Mouse (Mus musculus) T-helper 1 cell (primary cell): ENCODE data around the gene Phb2.

Source experiments
- in situ Hi-C: fragments of 300-600 bp; cut with MboI, MseI; formaldehyde crosslinking; loops from one replicate; pipeline ENCODE4 v1.15.1; 2025; ENCODE audit warnings: high pct_unique_total_duplicates

The Phb2 gene

GRCm38 (mm10) chr6:124689011-124689410 is 23.1 kb upstream of the Phb2 start:
- in situ Hi-C loops: no loop called here

GRCm38 (mm10) chr6:124690517-124690916 is 21.6 kb upstream of the Phb2 start:
- in situ Hi-C loops: loop anchor here (10.0 kb wide), 1 partner anchor 46 kb away; no protein-coding TSS in a partner anchor

GRCm38 (mm10) chr6:124693243-124693981 is 18.7 kb upstream of the Phb2 start:
- in situ Hi-C loops: loop anchor here (10.0 kb wide), 1 partner anchor 49 kb away; no protein-coding TSS in a partner anchor

DNA sequence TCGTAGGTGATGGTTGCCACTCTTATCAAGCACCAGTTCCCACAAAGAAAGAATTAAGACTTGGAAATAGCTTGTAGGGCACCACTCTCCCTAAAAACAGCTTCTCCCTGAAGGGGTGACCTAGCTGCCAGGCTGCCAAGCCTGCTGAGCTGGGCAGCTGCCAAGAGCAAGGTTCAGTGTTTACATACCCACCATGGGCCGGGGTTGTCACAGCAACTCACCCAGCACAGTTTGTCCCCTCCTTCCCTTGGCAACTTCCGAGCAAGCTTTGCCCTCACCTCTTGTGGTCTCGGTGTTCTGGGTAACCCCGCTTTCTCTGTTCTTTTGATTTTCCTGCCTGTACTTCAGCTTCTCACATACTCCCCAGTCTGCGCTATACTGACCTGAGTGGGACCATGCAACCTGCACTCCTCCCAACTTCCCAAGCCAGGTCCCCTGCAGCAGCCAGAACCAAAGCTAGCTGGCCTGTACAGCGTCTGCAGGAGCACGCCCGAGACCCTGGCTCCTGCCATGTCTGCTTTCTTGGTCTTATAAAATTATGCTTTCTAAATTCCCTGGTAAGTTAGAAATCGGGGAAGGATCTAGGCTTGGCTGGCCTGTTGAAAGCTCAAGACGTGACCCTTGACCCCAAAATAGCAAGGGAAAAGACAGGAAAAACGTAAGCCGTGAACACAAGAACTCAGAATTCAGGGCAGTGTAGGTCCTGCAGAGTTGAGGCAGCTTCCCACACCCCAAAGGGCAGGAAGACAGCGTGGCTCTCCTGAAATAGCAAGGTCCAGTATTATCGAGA is 17.8 kb upstream of the Phb2 start:
- in situ Hi-C loops: loop anchor here (10.0 kb wide), 1 partner anchor 50 kb away; no protein-coding TSS in a partner anchor

GRCm38 (mm10) chr6:124696441-124697150 is 15.5 kb upstream of the Phb2 start:
- in situ Hi-C loops: loop anchor here (10.0 kb wide), 1 partner anchor 52 kb away; no protein-coding TSS in a partner anchor

DNA sequence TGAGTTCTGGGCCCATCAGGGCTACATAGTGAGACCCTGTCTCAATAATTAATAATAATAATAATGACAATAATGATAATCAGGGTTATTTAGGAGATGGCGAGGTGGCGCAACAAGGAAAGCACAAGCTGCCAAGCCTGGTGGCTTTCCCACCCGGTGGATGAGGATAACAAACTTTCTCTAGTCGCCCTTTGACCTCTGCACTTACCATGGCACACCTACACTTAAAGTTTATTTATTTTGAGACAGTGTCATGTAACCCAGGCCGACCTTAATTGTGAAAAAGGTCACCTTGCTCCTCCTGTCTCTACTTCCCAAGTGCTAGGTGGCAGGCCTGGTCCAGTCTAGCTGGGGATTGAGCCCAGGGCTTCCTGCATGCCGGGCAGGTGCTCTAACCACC is 13.4 kb upstream of the Phb2 start:
- in situ Hi-C loops: loop anchor here (10.0 kb wide), 1 partner anchor 54 kb away; no protein-coding TSS in a partner anchor

DNA sequence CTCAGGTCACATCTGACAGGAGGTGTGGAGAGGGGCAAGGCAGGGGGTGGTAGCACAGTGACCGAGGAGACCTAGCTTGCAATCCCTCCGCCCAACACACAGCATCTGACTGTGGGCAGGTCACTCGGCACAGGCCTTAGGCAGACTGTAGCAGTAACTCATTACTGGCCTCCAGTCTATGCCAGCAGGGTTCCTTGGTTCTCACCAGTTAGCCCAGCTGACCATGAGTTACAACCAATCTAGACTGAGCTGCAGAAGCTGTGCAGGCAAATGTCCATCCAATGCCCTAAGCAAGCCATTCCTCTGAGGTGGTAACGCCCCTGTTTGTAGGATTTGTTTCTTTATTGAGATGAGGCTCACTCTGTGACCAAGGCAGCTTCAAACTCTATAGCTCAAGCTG is 12.8 kb upstream of the Phb2 start:
- in situ Hi-C loops: loop anchor here (10.0 kb wide), 1 partner anchor 55 kb away; no protein-coding TSS in a partner anchor

- in situ Hi-C loops: loop anchor here (10.0 to 25.0 kb wide), 2 partner anchors 55 to 1888 kb away; partner anchors contain the start of genes Foxj2 and Slc2a3
These were observed 12.1 kb upstream of the Phb2 start for GRCm38 (mm10) chr6:124699962-124700610.

DNA sequence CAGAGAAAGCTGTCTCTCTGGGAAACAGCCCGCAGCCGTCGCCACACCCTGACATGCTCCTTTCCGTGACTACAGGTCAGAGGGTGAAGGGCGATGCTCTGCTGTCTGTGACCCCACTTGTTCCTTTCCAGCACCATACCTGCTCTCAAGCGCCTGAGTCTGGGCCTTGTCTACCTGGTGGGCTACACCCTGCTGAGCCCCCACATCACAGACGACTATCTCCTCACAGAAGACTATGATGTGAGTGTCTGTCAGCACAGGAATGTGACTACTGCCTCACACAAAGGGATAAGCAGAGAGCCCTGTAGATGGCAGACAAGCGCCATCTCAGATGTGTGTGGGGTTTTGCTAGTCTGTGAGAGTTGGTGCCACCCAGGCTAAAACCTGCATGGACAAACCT is 10.8 kb upstream of the Phb2 start:
- in situ Hi-C loops: loop anchor here (25.0 kb wide), 1 partner anchor 1889 kb away; the partner anchor contains the start of genes Foxj2 and Slc2a3

DNA sequence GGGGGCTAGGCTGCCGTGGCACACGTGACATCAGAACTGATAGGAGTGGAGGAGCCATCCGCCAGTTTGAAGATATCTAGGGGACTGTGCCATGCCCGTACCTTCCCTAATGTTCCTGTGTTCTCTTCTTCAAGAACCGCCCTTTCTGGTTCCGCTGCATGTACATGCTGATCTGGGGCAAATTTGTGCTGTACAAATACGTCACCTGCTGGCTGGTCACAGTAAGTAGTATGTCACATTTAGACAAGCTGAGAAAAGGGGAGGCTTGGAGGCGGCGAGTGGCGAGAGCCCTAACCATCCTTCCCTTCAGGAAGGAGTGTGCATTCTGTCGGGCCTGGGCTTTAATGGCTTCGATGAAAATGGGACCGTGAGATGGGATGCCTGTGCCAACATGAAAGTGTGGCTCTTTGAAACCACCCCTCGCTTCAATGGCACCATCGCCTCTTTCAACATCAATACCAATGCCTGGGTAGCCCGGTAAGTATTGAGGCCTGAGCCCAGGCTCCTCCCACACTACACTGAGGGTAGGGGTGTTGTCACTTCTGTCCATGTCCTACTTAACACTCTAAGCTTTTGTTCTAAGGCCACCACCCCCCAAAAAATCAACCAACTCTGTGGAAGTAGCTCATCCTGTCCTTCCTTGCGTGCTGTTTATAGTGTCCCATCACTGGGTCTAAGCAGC is 9.9 kb upstream of the Phb2 start:
- in situ Hi-C loops: loop anchor here (25.0 kb wide), 1 partner anchor 1890 kb away; the partner anchor contains the start of genes Foxj2 and Slc2a3

DNA sequence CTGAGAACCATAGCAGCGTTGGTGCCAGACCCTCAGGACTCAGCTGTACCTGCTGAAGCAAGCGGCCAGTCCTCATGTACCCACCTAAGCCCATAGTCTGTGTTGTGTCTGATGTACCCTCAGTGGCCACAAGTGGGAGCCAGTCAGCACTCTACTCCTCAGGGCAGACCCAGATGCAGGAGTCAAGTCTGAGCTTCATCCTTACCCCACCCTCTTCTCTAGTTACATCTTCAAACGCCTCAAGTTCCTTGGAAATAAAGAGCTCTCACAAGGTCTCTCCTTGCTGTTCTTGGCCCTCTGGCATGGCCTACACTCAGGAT is 9.4 kb upstream of the Phb2 start:
- in situ Hi-C loops: loop anchor here (25.0 kb wide), 1 partner anchor 1890 kb away; the partner anchor contains the start of genes Foxj2 and Slc2a3

GRCm38 (mm10) chr6:124703789-124704188 is 8.3 kb upstream of the Phb2 start:
- in situ Hi-C loops: loop anchor here (25.0 kb wide), 1 partner anchor 1891 kb away; the partner anchor contains the start of genes Foxj2 and Slc2a3

DNA sequence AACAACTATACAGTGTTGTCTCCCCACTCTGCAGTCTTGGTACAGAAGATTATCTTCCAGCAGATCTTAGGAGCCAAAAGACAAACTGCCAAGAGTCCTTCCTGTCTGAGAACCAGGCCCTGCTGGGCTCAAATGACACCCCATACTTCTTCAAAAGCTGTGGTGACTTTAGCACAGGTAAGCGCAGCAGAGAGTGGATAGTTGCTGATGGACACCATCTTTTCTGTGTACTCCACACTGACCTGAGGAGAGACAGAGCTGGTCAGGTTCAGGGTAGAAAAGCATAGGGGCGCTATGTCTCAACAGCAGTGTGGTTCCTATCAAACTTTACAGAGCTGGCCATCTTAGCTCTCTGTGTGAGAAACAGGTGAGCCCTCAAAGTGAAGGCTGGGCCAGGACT is 7.7 kb upstream of the Phb2 start:
- in situ Hi-C loops: loop anchor here (25.0 kb wide), 1 partner anchor 1892 kb away; the partner anchor contains the start of genes Foxj2 and Slc2a3

- in situ Hi-C loops: loop anchor here (25.0 kb wide), 1 partner anchor 1894 kb away; the partner anchor contains the start of genes Foxj2 and Slc2a3
These were observed 6.0 kb upstream of the Phb2 start for GRCm38 (mm10) chr6:124706061-124706627.

GRCm38 (mm10) chr6:124708289-124708889 is 3.7 kb upstream of the Phb2 start:
- in situ Hi-C loops: loop anchor here (25.0 kb wide), 1 partner anchor 1896 kb away; the partner anchor contains the start of genes Foxj2 and Slc2a3

DNA sequence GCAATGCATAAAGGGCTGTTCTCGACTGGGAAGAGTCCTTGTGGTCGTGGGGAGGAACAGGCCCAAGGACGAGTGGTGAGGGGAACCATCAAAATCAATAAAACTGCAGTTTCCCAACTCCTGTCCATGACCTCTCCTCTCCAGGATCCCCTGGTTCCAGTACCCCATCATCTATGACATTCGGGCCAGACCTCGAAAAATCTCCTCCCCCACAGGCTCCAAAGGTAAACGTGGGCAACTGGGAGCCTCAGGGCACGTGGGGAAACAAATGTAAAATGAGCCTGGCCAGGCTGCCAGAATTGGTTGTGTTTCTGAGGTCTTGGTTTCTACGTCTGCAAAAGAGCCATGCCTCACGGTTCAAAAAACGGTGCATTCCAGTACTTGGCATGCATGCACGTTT is 782 bp downstream of the Phb2 start:
- in situ Hi-C loops: loop anchor here (25.0 kb wide), 1 partner anchor 1901 kb away; the partner anchor contains the start of genes Foxj2 and Slc2a3

DNA sequence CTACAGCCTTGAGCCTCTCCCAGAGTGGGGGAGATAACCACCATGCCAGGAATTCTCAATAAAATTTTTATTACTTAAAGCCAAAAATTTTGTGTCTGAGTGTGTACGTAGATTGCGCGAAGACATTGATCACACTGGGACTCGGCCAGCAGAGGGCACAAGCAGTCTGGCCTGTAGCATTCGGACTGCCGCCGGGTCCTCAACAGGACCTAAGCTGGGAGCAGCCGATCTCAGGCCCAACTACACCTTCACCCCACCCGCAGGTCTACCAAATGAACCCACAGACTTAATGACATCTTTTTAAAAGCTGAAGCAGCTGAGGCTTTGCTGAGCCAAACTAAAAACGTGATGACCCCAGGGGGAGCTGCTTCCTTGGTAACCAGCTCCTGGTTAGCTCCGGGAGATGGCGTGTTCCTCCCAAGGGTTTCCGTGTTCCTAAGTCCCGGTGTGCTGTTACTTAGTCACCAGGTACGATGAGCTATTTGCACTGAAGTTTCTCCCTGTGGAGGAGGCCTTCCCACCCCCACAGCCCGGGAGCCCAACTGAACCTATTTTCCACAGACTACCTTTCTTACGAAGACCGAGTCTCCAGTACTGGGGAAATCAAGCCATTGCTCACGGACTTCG is 4.8 kb downstream of the Phb2 start:
- in situ Hi-C loops: loop anchor here (25.0 kb wide), 1 partner anchor 1905 kb away; the partner anchor contains the start of genes Foxj2 and Slc2a3

DNA sequence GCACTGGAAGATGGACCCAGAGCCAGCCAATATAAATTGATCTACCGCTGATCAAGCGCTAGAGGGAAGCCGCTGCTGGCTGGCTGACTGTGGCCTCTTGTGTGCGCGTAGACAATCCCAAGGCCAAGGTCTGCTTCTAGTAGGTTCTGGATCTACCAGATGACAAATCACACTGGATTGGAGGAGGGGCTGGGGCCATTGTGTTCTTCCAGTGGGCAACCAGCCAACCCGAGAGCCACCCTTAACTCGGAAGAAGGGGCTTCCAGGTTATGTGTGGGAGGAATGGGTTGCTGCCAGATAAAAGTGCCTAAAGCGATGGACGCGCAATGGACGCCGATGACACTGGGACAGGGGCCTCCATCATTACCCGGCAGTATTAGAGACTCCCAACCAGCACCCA is 5.8 kb downstream of the Phb2 start:
- in situ Hi-C loops: loop anchor here (25.0 kb wide), 1 partner anchor 1906 kb away; the partner anchor contains the start of genes Foxj2 and Slc2a3
